Mouse (Mus musculus) CH12.LX (cell line): ENCODE measurements at regions not wholly inside any gene's neighbourhood (a gene's known extent, or its start where the extent isn't known, plus 50 kb on each side); places are given as distances from the start of the nearest gene placed in this dataset.

ENCODE experiments used
- CHD2 ChIP-seq: IDR thresholded peaks from 2 replicates; pipeline ENCODE4 v1.6.1; 2011; ENCODE audit warnings: low read length, improper control_type of control experiment
- CTCF ChIP-seq, 2 experiments: IDR thresholded peaks in 1 of 2; conservative IDR thresholded peaks in 1 of 2; 2 replicates each; pipeline ENCODE4 v1.5.1; 2011 to 2012; ENCODE audit warnings: low read depth in 2 of 2, low read length in 2 of 2, improper control_type of control experiment in 1 of 2, inconsistent platforms in 1 of 2, mild to moderate bottlenecking in 1 of 2, moderate library complexity in 1 of 2
- EP300 ChIP-seq: IDR thresholded peaks from 2 replicates; pipeline ENCODE4 v1.6.1; 2011; ENCODE audit warnings: low read length, improper control_type of control experiment
- ETS1 ChIP-seq: conservative IDR thresholded peaks from 2 replicates; pipeline ENCODE4 v1.6.1; 2012; ENCODE audit warnings: low read depth, mild to moderate bottlenecking, inconsistent platforms, low read length, improper control_type of control experiment, moderate library complexity
- KAT2A ChIP-seq: IDR thresholded peaks from 2 replicates; pipeline ENCODE4 v1.6.1; 2012; ENCODE audit warnings: low read length, improper control_type of control experiment, inconsistent platforms; ENCODE audit not compliant: insufficient replicate concordance
- MAZ ChIP-seq: IDR thresholded peaks from 2 replicates; pipeline ENCODE4 v1.6.1; 2012; ENCODE audit warnings: low read depth, mild to moderate bottlenecking, inconsistent platforms, low read length, improper control_type of control experiment, moderate library complexity
- NRF1 ChIP-seq: IDR thresholded peaks from 2 replicates; pipeline ENCODE4 v1.6.1; 2014; ENCODE audit warnings: low read depth, mild to moderate bottlenecking, inconsistent platforms, low read length, improper control_type of control experiment, moderate library complexity
- POLR2A ChIP-seq: IDR thresholded peaks from 2 replicates; pipeline ENCODE4 v1.6.1; 2011; ENCODE audit warnings: low read depth, mild to moderate bottlenecking, improper control_type of control experiment, low read length
- POLR2AphosphoS2 ChIP-seq: IDR thresholded peaks from 2 replicates; pipeline ENCODE4 v1.6.1; 2011; ENCODE audit warnings: low read depth, low read length, improper control_type of control experiment
- SIN3A ChIP-seq: IDR thresholded peaks from 2 replicates; pipeline ENCODE4 v1.6.1; 2012; ENCODE audit warnings: low read length, improper control_type of control experiment, inconsistent platforms
- SMC3 ChIP-seq: IDR thresholded peaks from 2 replicates; pipeline ENCODE4 v1.6.1; 2011; ENCODE audit warnings: low read depth, low read length, improper control_type of control experiment
- UBTF ChIP-seq: IDR thresholded peaks from 2 replicates; pipeline ENCODE4 v1.6.1; 2012; ENCODE audit warnings: low read depth, mild to moderate bottlenecking, inconsistent platforms, low read length, improper control_type of control experiment, moderate library complexity
- ZC3H11A ChIP-seq: IDR thresholded peaks from 2 replicates; pipeline ENCODE4 v1.6.1; 2012; ENCODE audit warnings: low read depth, mild to moderate bottlenecking, inconsistent platforms, low read length, improper control_type of control experiment

- TF ChIP-seq ZC3H11A (no peak), CHD2 (no peak), KAT2A (no peak), CTCF (conservative IDR thresholded peaks at IDR 0.05 in 1 of 2, IDR thresholded peaks at IDR 0.05 in 1 of 2; ENCODE audit: low read depth in 2 of 2, low read length in 2 of 2) (peak; percentile 12 to 58; a peak in 2 of 4 replicates), POLR2A (no peak), EP300 (no peak), ETS1 (no peak), SIN3A (no peak), POLR2AphosphoS2 (no peak), SMC3 (no peak; the same call in 1 of the 2 replicates), MAZ (no peak), NRF1 (no peak), UBTF (no peak)
These were observed 95.1 kb downstream of the Abhd5 start for GRCm38 (mm10) chr9:122446387-122447105.
